Mouse (Mus musculus) megakaryocyte, embryonic 14.5 days (primary cell): ENCODE results near the gene Cd300c.

ENCODE experiments used
- FLI1 ChIP-seq: IDR thresholded peaks from 2 replicates; pipeline ENCODE4 v1.6.1; 2012; ENCODE audit warnings: low read length, inconsistent platforms, mixed read lengths
- GATA1 ChIP-seq: IDR thresholded peaks from 3 replicates; pipeline ENCODE4 v1.6.1; 2012; ENCODE audit warnings: mixed read lengths, low read length, inconsistent platforms, borderline replicate concordance

DNA sequence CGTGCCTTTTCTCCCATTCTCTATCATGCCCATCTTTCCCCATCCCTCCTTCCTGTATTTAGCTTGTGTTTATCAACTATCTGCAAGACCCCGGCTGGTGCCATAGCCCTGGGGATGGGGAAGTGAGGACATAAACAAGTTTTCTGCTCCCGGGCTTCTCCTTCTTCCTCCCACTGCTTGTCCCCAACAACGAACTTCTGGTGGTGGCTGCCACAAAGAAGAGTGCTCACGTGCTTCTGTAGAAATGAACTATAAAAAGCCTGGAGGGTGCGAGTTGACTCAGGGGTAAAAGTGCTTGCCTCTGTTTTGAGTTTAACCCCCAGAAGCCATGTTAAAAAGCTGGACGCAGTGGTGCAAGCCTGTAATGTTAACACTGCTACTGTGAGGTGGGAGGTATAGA, 54.0 kb downstream of the Cd300c start:
- TF ChIP-seq GATA1 (no peak), FLI1 (no peak)
